Mouse (Mus musculus) E14TG2a.4 (cell line): Measurements from ENCODE around the gene Wdr3.

ENCODE experiments used
- CTCF ChIP-seq: conservative IDR thresholded peaks from 2 replicates; pipeline ENCODE4 v1.5.1; 2014; ENCODE audit warnings: low read length
- POU5F1 ChIP-seq: IDR thresholded peaks from 2 replicates; pipeline ENCODE4 v1.6.1; 2014; ENCODE audit warnings: low read length, borderline replicate concordance

DNA sequence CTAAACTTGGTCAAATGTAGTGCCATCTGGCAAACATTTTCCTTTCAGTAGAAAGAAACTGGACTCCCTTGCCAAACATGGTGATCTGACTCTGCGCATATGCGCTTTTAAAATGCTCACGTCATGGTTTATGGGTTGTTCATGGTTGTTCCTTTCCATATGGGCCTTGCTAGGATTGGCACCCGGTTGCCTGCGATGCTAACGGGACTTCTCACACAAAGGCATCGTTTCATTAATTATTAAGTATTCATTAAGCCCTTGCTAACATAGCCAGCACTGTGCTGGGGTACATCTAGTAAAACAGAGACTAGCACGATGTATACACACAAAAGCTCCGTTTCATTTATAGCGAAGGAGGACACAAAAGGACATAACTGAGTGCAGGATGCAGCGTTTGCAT, 27.7 kb upstream of the Wdr3 start:
- TF ChIP-seq CTCF: no peak
- TF ChIP-seq POU5F1: no peak
